Mouse (Mus musculus) ovary, adult 2 months (tissue): ENCODE data around the gene Inca1. TPM values are rescaled to one million over a fixed set of nuclear protein-coding genes. Genes with fewer than 3 reads are reported as not detected.

Experiments
- polyA plus RNA-seq: library from polyadenylated mRNA; depleted of rRNA; stranded (reverse); fragments of >200 nt; gene quantifications from 2 replicates; pipeline ENCODE4 v1.2.3, GENCODE M21; 2012; rRNA removed

The Inca1 gene
- 2.7 and 3.5 TPM in 2 replicates for polyA plus RNA-seq

GRCm38 (mm10) chr11:70699722-70700556 lies at the start of gene Inca1, which contains the start of gene Kif1c:
TSS of gene Inca1 (minus strand) at chr11:70700155.
TSS of gene Kif1c (plus strand) at chr11:70700548.

GRCm38 (mm10) chr11:70687601-70688199 lies 12.3 kb downstream of the Inca1 start, which contains the start of gene Camta2:
TSS of gene Camta2 (minus strand) at chr11:70688105.

GRCm38 (mm10) chr11:70668771-70669505 lies 31.0 kb downstream of the Inca1 start, which contains the start of gene Spag7:
TSS of gene Spag7 (minus strand) at chr11:70669416.

GRCm38 (mm10) chr11:70656964-70657363 lies 43.0 kb downstream of the Inca1 start, which contains the start of gene Eno3:
TSS of gene Eno3 (plus strand) at chr11:70657202.

GRCm38 (mm10) chr11:70654198-70654922 lies 45.6 kb downstream of the Inca1 start, which contains the start of gene Pfn1:
TSS of gene Pfn1 (minus strand) at chr11:70654644.

GRCm38 (mm10) chr11:70646691-70647650 lies 53.0 kb downstream of the Inca1 start, which contains the start of the genes Rnf167 and Slc25a11:
TSS of gene Rnf167 (plus strand) at chr11:70647235.
TSS of gene Slc25a11 (minus strand) at chr11:70647479.

GRCm38 (mm10) chr11:70638714-70639278 lies 61.2 kb downstream of the Inca1 start, which contains the start of gene Gp1ba:
TSS of gene Gp1ba (plus strand) at chr11:70639122.

Other genes starting within 250 kb of the Inca1 start
- gene Med11, start 248.2 kb downstream of the Inca1 start, polyA plus RNA-seq: 21.2 and 24.3 TPM in 2 replicates
- 8.7 and 9.5 TPM in 2 replicates for gene Zmynd15, start 240.7 kb downstream of the Inca1 start, polyA plus RNA-seq
- gene Cxcl16, start 240.2 kb downstream of the Inca1 start, polyA plus RNA-seq: 37.7 and 41.1 TPM in 2 replicates
- gene Tm4sf5, start 194.9 kb downstream of the Inca1 start, polyA plus RNA-seq: 2.7 and 3.7 TPM in 2 replicates
- gene Vmo1, start 185.5 kb downstream of the Inca1 start, polyA plus RNA-seq: 0.50 TPM in 1 of 2 replicates, not detected in the other
- 0.94 and 1.0 TPM in 2 replicates for gene Gltpd2, start 181.0 kb downstream of the Inca1 start, polyA plus RNA-seq
- 320 and 440 TPM in 2 replicates for gene Psmb6, start 174.8 kb downstream of the Inca1 start, polyA plus RNA-seq
- gene Gm40193, start 167.2 kb downstream of the Inca1 start, polyA plus RNA-seq: not detected in 2 replicates
- gene Pld2, start 160.1 kb downstream of the Inca1 start, polyA plus RNA-seq: 31.2 and 31.9 TPM in 2 replicates
- 111 and 120 TPM in 2 replicates for gene Mink1, start 137.3 kb downstream of the Inca1 start, polyA plus RNA-seq
- not detected in 2 replicates for gene 4930544D05Rik, start 84.3 kb downstream of the Inca1 start, polyA plus RNA-seq
- 0.35 TPM in 1 of 2 replicates, not detected in the other for gene Chrne, start 80.9 kb downstream of the Inca1 start, polyA plus RNA-seq
- gene Gp1ba, start 61.0 kb downstream of the Inca1 start, polyA plus RNA-seq: not detected in 2 replicates
- 94.5 and 104 TPM in 2 replicates for gene Rnf167, start 52.9 kb downstream of the Inca1 start, polyA plus RNA-seq
- 138 and 164 TPM in 2 replicates for gene Slc25a11, start 52.7 kb downstream of the Inca1 start, polyA plus RNA-seq
- 2,318 and 3,020 TPM in 2 replicates for gene Pfn1, start 45.5 kb downstream of the Inca1 start, polyA plus RNA-seq
- gene Eno3, start 43.0 kb downstream of the Inca1 start, polyA plus RNA-seq: 11.0 and 11.7 TPM in 2 replicates
- 38.2 and 49.8 TPM in 2 replicates for gene Spag7, start 30.7 kb downstream of the Inca1 start, polyA plus RNA-seq
- gene Camta2, start 12.1 kb downstream of the Inca1 start, polyA plus RNA-seq: 25.3 and 32.7 TPM in 2 replicates
- 51.4 and 54.9 TPM in 2 replicates for gene Kif1c, start 393 bp upstream of the Inca1 start, polyA plus RNA-seq
- gene Zfp3, start 64.1 kb upstream of the Inca1 start, polyA plus RNA-seq: 1.9 and 2.1 TPM in 2 replicates
- 0.83 and 0.85 TPM in 2 replicates for gene Scimp, start 112.4 kb upstream of the Inca1 start, polyA plus RNA-seq
- 3.2 and 9.1 TPM in 2 replicates for gene Rabep1, start 144.6 kb upstream of the Inca1 start, polyA plus RNA-seq